Mouse (Mus musculus) embryonic facial prominence, embryonic 11.5 days (tissue): Measurements from ENCODE around the gene Parvb. TPM values are rescaled to one million over a fixed set of nuclear protein-coding genes. Genes with fewer than 3 reads are reported as not detected.

Experiments used
- ATAC-seq: fragments of 200-750 bp; cut with Nextera tagmentation; replicated peaks from 2 replicates; pipeline ENCODE4 v1.8.0; 2017; ENCODE audit warnings: low read depth; ENCODE audit not compliant: insufficient number of reproducible peaks, low FRiP score, low TSS enrichment
- DNase-seq: peaks from one replicate; pipeline ENCODE4 v3.0.0-alpha.2; 2015; ENCODE audit warnings: low spot score
- H3K27ac ChIP-seq: fragments of 300-500 bp; sonication (generic); replicated peaks from 2 replicates; pipeline ENCODE4 v1.5.1; 2014; ENCODE audit warnings: mild to moderate bottlenecking, low read depth, low read length, control low read depth
- H3K27me3 ChIP-seq: fragments of 300-500 bp; sonication (generic); 2 replicates; pipeline ENCODE4 v1.6.1; 2014; ENCODE audit warnings: mild to moderate bottlenecking, low read length, moderate library complexity, mixed read lengths; ENCODE audit not compliant: control insufficient read depth, insufficient read depth
- H3K36me3 ChIP-seq: fragments of 300-500 bp; sonication (generic); replicated peaks from 2 replicates; pipeline ENCODE4 v1.6.1; 2014; ENCODE audit warnings: low read depth, mild to moderate bottlenecking, low read length, moderate library complexity, mixed read lengths; ENCODE audit not compliant: control insufficient read depth, insufficient read depth
- H3K4me1 ChIP-seq: fragments of 300-500 bp; sonication (generic); 2 replicates; pipeline ENCODE4 v1.6.1; 2014; ENCODE audit warnings: low read length, mixed read lengths; ENCODE audit not compliant: control insufficient read depth, insufficient read depth
- H3K4me2 ChIP-seq: fragments of 300-500 bp; sonication (generic); 2 replicates; pipeline ENCODE4 v1.6.1; 2014; ENCODE audit warnings: low read depth, mild to moderate bottlenecking, control low read depth, low read length, moderate library complexity
- H3K4me3 ChIP-seq: fragments of 300-500 bp; sonication (generic); 2 replicates; pipeline ENCODE4 v1.5.1; 2014; ENCODE audit warnings: low read depth, low read length, control low read depth
- H3K9ac ChIP-seq: fragments of 300-500 bp; sonication (generic); replicated peaks from 2 replicates; pipeline ENCODE4 v1.6.1; 2014; ENCODE audit warnings: mild to moderate bottlenecking, control low read depth, low read length
- H3K9me3 ChIP-seq: fragments of 300-500 bp; sonication (generic); replicated peaks from 2 replicates; pipeline ENCODE4 v1.6.1; 2016; ENCODE audit warnings: mild to moderate bottlenecking, low read length, inconsistent platforms, mixed read lengths; ENCODE audit not compliant: control insufficient read depth
- WGBS: fragments of 180-500 bp; shearing (Covaris S2); extraction: QIAGEN DNeasy Blood & Tissue Kit; methylation state at CpG from one replicate; pipeline ENCODE4 v1.1.7; 2014; 5-methylcytosine and 5-hydroxymethylcytosine counted together
- polyA plus RNA-seq: library from polyadenylated mRNA; unstranded; fragments of >200 nt; fragmentation: Nextera tagmentation; extraction: Ambion mirVana; gene quantifications from 2 replicates; pipeline ENCODE4 v1.2.1, GENCODE M21; 2014

The Parvb gene
- polyA plus RNA-seq, 1 experiment from 2014 or later = 6.0 TPM

DNA sequence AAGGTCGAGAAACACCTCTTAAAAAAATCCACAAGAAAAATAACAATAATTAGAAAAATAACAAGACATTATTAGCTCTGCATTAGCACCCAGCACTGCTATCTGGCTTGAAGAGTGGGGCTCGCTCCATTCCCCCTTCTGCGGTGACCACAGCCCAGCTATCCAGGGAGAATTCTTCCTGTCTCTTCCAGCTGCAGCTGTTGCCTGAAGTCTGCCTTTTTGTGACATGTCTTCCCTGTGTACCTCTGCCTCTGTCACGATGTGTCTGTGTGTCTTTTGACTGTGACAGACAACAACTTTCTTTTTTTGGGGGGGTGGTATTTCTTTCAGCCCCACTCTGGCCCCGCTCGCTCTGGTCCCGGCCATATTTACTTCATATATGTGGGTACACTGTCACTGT is 20.8 kb downstream of the Parvb start:
- H3K9ac ChIP-seq = no peak overlapping the region
- no peak for DNase-seq
- ATAC-seq = no peak
- H3K4me3 ChIP-seq = no peak overlapping the region
- H3K9me3 ChIP-seq = no peaks in the 10 kb centered on the region
- H3K27me3 ChIP-seq = no peaks in the 10 kb centered on the region
- no peaks in the 10 kb centered on the region for H3K36me3 ChIP-seq
- H3K4me2 ChIP-seq = no peak overlapping the region
- 87% methylated on average over 7 of the region's 7 CpGs for WGBS
- H3K4me1 ChIP-seq = no peaks in the 10 kb centered on the region
- H3K27ac ChIP-seq = no peak overlapping the region

DNA sequence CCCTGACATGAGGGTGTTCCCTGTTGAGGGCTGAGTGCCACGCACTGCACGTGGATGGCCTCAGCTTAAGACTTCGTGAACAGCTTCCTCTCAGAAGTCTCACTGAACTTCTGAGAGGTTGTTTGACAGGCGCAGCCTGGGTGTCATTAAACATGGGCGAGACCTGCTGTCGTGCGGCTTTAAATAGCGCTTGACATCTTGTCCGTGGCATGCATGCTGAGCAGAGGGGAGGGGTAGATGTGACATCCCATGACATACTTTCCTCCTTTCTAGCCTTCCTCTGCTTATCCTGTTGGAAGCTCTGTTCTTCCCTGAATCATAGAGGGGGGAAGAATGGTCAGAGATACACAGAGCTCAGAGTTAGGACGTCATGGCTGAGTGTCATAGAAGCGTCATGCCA is 21.9 kb downstream of the Parvb start:
- H3K9me3 ChIP-seq = no peaks in the 10 kb centered on the region

DNA sequence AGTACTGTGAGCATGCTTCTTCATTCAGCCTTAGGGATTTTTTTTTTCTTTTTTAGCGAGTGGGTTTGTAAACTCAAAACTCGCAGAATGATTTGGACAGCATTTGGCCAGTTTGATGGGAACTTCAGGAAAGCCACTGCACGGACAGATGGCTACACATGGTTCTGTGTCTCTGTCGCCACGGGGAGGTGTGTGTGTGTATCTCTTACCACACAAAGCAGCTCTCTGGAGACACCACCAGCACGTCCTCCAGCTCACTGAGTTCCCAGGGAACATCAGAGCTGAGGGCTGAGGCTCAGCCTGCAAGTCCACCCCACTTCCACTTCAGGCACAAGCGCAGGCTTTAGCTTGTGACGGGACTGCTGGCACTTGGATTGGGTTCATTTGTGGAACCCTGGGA is 22.5 kb downstream of the Parvb start:
- no peaks in the 10 kb centered on the region for H3K4me1 ChIP-seq
- no peaks in the 10 kb centered on the region for H3K9me3 ChIP-seq
- H3K4me3 ChIP-seq = no peak overlapping the region
- ATAC-seq = no peak
- DNase-seq = no peak
- no peak overlapping the region for H3K9ac ChIP-seq
- WGBS = 78% methylated on average over 8 of the region's 8 CpGs
- H3K4me2 ChIP-seq = no peak overlapping the region
- no peaks in the 10 kb centered on the region for H3K36me3 ChIP-seq
- H3K27me3 ChIP-seq = no peaks in the 10 kb centered on the region
- no peak overlapping the region for H3K27ac ChIP-seq

More for the DNA sequence above, 21.9 kb downstream of the Parvb start:
- DNase-seq = no peak
- H3K27me3 ChIP-seq = no peaks in the 10 kb centered on the region
- WGBS = 69% methylated on average over 11 of the region's 11 CpGs
- H3K4me1 ChIP-seq = no peaks in the 10 kb centered on the region
- no peak for ATAC-seq
- H3K27ac ChIP-seq = no peak overlapping the region
- no peak overlapping the region for H3K4me3 ChIP-seq
- H3K36me3 ChIP-seq = no peaks in the 10 kb centered on the region
- H3K9ac ChIP-seq = no peak overlapping the region
- no peak overlapping the region for H3K4me2 ChIP-seq

DNA sequence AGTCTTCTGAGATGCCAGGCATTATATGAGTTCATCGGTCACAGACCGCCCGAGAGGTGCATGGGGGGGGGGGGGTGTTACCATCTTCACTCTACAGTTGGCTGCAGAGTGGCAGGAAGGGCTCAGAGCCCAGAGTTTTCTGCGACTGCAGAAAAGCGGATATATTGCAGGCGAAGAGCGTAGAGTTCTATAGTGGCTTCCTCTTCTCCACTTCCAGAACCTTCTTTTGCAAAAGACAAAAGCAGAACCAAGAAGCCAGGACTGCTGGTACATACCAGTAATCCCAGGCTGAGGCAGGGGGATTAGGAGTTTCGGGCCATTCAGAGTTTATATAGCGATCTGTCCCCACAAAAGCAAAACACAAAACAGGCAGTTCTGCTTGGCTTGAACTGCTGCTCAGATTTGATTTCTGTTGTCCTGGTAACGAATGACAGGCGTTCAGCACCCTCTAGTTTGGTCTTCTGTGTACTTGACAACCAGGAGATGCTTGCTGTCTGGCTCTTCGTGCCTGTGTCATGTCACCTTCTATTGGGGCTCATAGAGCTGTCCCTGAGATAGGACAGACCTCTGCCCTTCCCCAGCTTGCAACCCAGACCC is 24.5 kb downstream of the Parvb start:
- no peak overlapping the region for H3K4me3 ChIP-seq
- H3K27me3 ChIP-seq = no peaks in the 10 kb centered on the region
- H3K4me2 ChIP-seq = no peak overlapping the region
- DNase-seq = no peak
- H3K4me1 ChIP-seq = no peaks in the 10 kb centered on the region
- no peak overlapping the region for H3K9ac ChIP-seq
- no peaks in the 10 kb centered on the region for H3K36me3 ChIP-seq
- H3K27ac ChIP-seq = no peak overlapping the region
- WGBS = 79% methylated on average over 12 of the region's 12 CpGs
- H3K9me3 ChIP-seq = no peaks in the 10 kb centered on the region
- ATAC-seq = no peak

DNA sequence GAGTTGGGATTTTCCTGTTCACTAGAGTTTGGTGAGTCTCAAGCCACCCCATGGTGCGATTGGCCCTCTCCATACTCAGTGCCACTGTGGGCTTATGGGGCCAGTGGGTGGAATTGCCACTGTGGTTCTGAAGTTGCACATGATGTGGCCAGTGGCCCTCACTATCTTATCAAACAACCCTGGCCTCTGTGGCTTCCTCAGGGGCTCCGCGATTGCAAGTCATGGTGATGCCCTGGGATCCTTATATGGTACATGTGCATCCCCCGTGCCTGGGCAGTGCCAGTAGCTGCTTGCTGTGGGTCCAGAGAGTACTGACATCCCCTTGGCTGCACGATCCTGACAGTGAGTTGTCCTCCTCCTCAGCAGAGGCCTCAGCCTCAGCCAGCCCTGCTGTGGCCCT is 25.0 kb downstream of the Parvb start:
- H3K4me1 ChIP-seq = no peaks in the 10 kb centered on the region
- ATAC-seq (no peak), DNase-seq (no peak)
- 92% methylated on average over 5 of the region's 5 CpGs for WGBS
- H3K27me3 ChIP-seq = no peaks in the 10 kb centered on the region
- no peaks in the 10 kb centered on the region for H3K36me3 ChIP-seq
- no peak overlapping the region for H3K9ac ChIP-seq
- H3K9me3 ChIP-seq = no peaks in the 10 kb centered on the region
- no peak overlapping the region for H3K4me3 ChIP-seq
- H3K4me2 ChIP-seq = no peak overlapping the region
- no peak overlapping the region for H3K27ac ChIP-seq

DNA sequence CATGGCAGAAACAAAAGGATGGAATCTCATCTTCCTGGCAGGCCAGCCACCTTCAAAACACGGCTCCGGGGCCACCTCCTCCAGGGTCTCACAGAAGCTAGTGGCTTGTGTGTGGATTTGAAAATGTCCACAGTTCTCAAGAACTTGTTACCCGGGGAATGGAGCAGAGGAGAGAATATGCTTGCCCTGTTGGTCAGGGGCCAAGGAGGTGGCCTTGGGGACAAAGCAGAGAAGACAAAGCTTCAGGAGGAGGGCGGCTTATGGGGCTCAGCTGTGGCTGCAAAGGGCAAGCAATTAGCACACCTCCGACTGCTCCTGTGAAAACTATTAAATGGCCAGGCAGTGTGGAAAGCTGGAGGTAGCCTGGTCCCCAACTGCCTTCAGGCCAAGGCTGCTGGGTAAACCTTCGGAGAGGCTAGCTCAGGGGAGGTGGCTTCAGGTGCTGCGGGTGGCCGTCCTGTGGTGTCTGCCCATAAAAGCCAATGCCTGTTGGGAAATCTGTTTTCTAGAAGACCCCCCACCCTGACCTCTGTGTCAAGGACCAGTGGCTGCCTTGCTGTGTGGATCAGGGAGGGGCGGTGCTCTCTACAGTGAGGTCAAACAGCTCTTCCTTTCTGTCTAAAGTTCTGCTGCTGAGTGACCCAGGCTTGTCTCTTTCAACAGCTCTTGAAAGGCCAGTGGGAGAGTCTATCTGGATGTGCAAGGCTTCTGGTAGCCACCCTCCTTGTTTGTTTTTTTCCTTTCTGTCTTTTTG is 26.9 kb downstream of the Parvb start:
- H3K4me2 ChIP-seq = no peak overlapping the region
- H3K27ac ChIP-seq = no peak overlapping the region
- H3K4me1 ChIP-seq = no peaks in the 10 kb centered on the region
- ATAC-seq (no peak), DNase-seq (no peak)
- no peaks in the 10 kb centered on the region for H3K27me3 ChIP-seq
- H3K9me3 ChIP-seq = no peaks in the 10 kb centered on the region
- H3K36me3 ChIP-seq = no peaks in the 10 kb centered on the region
- 59% methylated on average over 9 of the region's 9 CpGs for WGBS
- no peak overlapping the region for H3K9ac ChIP-seq
- H3K4me3 ChIP-seq = no peak overlapping the region

DNA sequence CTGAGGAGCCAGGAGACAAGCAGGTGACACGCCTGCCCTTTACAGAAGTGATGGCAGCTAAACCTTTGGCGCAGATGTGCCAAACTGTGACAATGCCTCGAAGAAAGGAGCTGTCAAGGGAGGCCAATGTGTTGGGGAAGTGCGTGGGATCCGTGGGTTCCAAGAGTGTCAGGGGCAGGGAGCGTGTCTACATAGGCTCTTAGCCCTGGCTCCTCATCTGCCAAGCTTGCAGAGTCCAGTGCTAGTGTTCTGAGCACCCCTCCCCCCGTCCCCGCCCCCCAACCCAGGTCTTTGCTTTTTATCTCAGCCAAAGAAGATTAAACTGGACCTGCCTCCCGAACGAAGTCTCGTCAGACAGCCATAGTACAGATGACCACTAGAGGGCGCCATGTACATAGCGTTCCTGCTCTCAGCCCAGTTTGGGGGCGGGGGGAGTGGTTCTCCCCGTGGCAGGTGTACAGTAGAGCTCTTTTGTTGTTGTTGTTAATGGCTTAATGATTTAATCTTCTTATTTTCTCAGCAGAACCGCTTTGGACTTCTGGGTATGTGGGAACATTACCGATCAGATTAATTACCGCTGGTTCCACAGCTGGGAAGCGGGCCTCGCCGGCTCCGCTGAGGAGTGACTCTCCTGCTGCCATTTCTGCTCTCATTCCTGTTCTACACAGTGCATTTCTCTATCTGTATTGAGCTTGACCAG is 28.4 kb downstream of the Parvb start:
- 0 out of 2 replicates have a peak, but pooled peaks have one; percentile 53 for ATAC-seq
- Histone ChIP-seq H3K4me2 (no peak overlapping the region), H3K4me1 (no peaks in the 10 kb centered on the region), H3K27ac (no peak overlapping the region), H3K9ac (no peak overlapping the region), H3K9me3 (no peaks in the 10 kb centered on the region), H3K36me3 (no peaks in the 10 kb centered on the region), H3K4me3 (no peak overlapping the region), H3K27me3 (no peaks in the 10 kb centered on the region)
- 32% methylated on average over 22 of the region's 22 CpGs for WGBS
- peak; percentile 92 for DNase-seq

DNA sequence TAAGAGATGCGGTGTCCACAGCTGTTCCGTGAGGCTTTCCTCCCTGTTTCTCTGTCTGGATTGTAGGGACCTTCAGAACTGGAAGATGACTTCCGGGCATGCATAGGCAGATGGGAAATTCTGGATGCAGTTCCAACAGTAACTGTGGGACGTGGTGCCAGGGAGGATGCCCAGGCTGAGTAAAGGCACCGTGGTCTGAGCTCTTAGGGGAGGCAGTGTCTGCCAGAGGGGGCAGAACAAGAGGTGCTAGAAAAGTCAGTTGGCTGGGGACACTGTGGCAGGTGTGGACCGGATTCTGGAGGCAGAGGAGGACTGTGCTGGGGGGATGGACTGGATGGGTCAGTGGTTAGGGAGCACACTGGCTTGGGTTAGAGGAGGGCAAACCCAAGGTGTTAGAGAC is 30.8 kb downstream of the Parvb start:
- WGBS = 94% methylated on average over 6 of the region's 6 CpGs
- Histone ChIP-seq H3K27ac (no peak overlapping the region), H3K27me3 (no peaks in the 10 kb centered on the region), H3K4me3 (no peak overlapping the region), H3K4me1 (no peaks in the 10 kb centered on the region), H3K9me3 (no peaks in the 10 kb centered on the region), H3K36me3 (no peaks in the 10 kb centered on the region; the same call in 1 of the 2 replicates), H3K9ac (no peak overlapping the region), H3K4me2 (no peak overlapping the region)
- ATAC-seq (no peak), DNase-seq (no peak)
